Mouse (Mus musculus) megakaryocyte progenitor cell, adult 5-6 weeks (primary cell): ENCODE results near the gene Repin1. TPM values are rescaled to one million over a fixed set of nuclear protein-coding genes. Genes with fewer than 3 reads are reported as not detected.

ENCODE experiments used
- ATAC-seq: replicated peaks from 2 replicates; pipeline ENCODE4 v1.8.0; 2016; ENCODE audit warnings: mild to moderate bottlenecking, moderate TSS enrichment, inconsistent platforms; ENCODE audit not compliant: poor library complexity
- total RNA-seq, 2 experiments: library from RNA; stranded (forward) in 1 of 2; stranded (reverse) in 1 of 2; fragments of 157-497, 149-512 nt in 1 of 2; fragments of 200-1000 nt in 1 of 2; gene quantifications; 2 replicates each; pipeline versions ENCODE4 v1.2.3 to v1.2.4; 2015 to 2017

The Repin1 gene
- total RNA-seq (2015) (7.7 and 11.2 TPM in 2 replicates), total RNA-seq (2017) (10.0 and 16.6 TPM in 2 replicates)

- ATAC-seq, result peak; percentile 88
These were observed at the start of gene Repin1, which contains the start of gene Gm44965 for GRCm38 (mm10) chr6:48593158-48594042. Repin1 (plus strand) TSS chr6:48593883. Gm44965 (plus strand) TSS chr6:48593941.

GRCm38 (mm10) chr6:48545251-48545650 lies 48.4 kb upstream of the Repin1 start:
- no peak for ATAC-seq

- peak; percentile 63; the same call in 1 of the 2 replicates for ATAC-seq
These were observed 47.4 kb upstream of the Repin1 start for GRCm38 (mm10) chr6:48546271-48546670.

GRCm38 (mm10) chr6:48546858-48547257 lies 46.8 kb upstream of the Repin1 start:
- no peak for ATAC-seq

GRCm38 (mm10) chr6:48548314-48548713 lies 45.4 kb upstream of the Repin1 start:
- ATAC-seq, result no peak

GRCm38 (mm10) chr6:48552918-48553317 lies 40.8 kb upstream of the Repin1 start:
- peak; percentile 56 for ATAC-seq

- ATAC-seq, result no peak
These were observed 39.9 kb upstream of the Repin1 start for GRCm38 (mm10) chr6:48553819-48554218.

GRCm38 (mm10) chr6:48554280-48555103 lies 39.2 kb upstream of the Repin1 start, which contains the start of gene Lrrc61:
Lrrc61 (plus strand) TSS chr6:48554796.
- peak; percentile 91 for ATAC-seq

- ATAC-seq, result peak; percentile 38
These were observed 38.4 kb upstream of the Repin1 start for GRCm38 (mm10) chr6:48555104-48555890.

GRCm38 (mm10) chr6:48555956-48556355 lies 37.7 kb upstream of the Repin1 start:
- no peak for ATAC-seq

GRCm38 (mm10) chr6:48565693-48566310 lies 27.9 kb upstream of the Repin1 start:
- no peak for ATAC-seq

GRCm38 (mm10) chr6:48566312-48566711 lies 27.4 kb upstream of the Repin1 start:
- no peak for ATAC-seq

- ATAC-seq, result peak; percentile 84
These were observed 25.4 kb upstream of the Repin1 start for GRCm38 (mm10) chr6:48568036-48568984.

GRCm38 (mm10) chr6:48569065-48569807 lies 24.4 kb upstream of the Repin1 start:
- no peak for ATAC-seq

- ATAC-seq, result no peak
These were observed 21.7 kb upstream of the Repin1 start for GRCm38 (mm10) chr6:48572014-48572413.

GRCm38 (mm10) chr6:48572572-48573061 lies 21.1 kb upstream of the Repin1 start, which contains the start of gene Rarres2:
Rarres2 (minus strand) TSS chr6:48572789.
- ATAC-seq, result no peak

GRCm38 (mm10) chr6:48573280-48573679 lies 20.4 kb upstream of the Repin1 start:
- ATAC-seq, result no peak

GRCm38 (mm10) chr6:48573981-48574380 lies 19.7 kb upstream of the Repin1 start:
- no peak for ATAC-seq
